ENCODE assay signal across 23 mouse cellular contexts in the genomic region with DNA sequence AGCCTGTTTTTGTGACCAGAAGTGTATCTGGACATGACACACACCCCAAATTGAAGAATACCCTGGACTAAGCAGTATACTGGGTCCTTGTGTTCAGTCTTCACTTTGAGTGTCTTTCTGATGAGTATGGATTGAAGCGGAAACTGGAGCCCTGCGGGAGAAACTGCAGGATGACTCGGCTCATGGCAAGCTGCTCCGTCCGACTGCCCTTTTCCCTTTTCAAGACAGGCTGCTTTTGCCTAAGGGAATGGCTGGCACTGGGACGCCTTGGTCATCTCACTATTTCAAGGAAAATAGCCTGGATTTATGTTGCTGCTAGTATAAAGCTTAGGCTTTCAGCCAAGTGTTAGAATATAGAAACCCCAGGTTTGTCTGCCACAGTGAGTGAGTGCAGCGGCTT. TPM values are rescaled to one million over a fixed set of nuclear protein-coding genes. Genes with fewer than 3 reads are reported as not detected.
"Had no signal": no experiment of that assay in that cellular context is flagged by ENCODE, and none has a peak within 500 bp of the region (broad histone marks: within the 10 kb centered on the region; RNA-seq: fewer than 3 reads in every experiment).

No protein-coding gene starts in this region.

- H3K4me1 ChIP-seq: midbrain, embryonic 12.5 days; midbrain, embryonic 15.5 days; neural tube, embryonic 12.5 days had no signal

- H3K9me3 ChIP-seq: liver, embryonic 12.5 days; liver, embryonic 15.5 days; lung, embryonic 15.5 days; midbrain, embryonic 12.5 days; midbrain, embryonic 15.5 days; neural tube, embryonic 12.5 days; stomach, embryonic 15.5 days had no signal

- ATAC-seq: liver, embryonic 12.5 days; midbrain, embryonic 15.5 days had no signal

- DNase-seq: layer of hippocampus, adult 9-11 months; lung, adult 18-20 months; lung, postnatal 10 days; lung, postnatal 36 days; right cerebral cortex, postnatal 25 days; spleen, adult 18-20 months; thymus, postnatal 25 days had no signal

- H3K27me3 ChIP-seq: liver, embryonic 12.5 days; liver, embryonic 15.5 days; lung, embryonic 15.5 days; midbrain, embryonic 12.5 days; midbrain, embryonic 15.5 days; neural tube, embryonic 12.5 days; stomach, embryonic 15.5 days had no signal

- H3K4me3 ChIP-seq: layer of hippocampus, adult 2 months; liver, embryonic 12.5 days; liver, embryonic 15.5 days; lung, embryonic 15.5 days; midbrain, embryonic 12.5 days; midbrain, embryonic 15.5 days; neural tube, embryonic 12.5 days; stomach, embryonic 15.5 days had no signal

RNA-seq across cellular contexts. Expression of a gene that starts 22.5 kb away (rescaled TPM):
- total RNA-seq: layer of hippocampus, adult 2 months; layer of hippocampus, postnatal 25 days; left cerebral cortex, adult 18-20 months; left cerebral cortex, postnatal 36 days had no signal
- polyA plus RNA-seq: kidney, adult 2 months; kidney, embryonic 14.5 days; large intestine, adult 2 months; limb, embryonic 11.5 days; limb, embryonic 14.5 days; liver, embryonic 12.5 days; liver, embryonic 15.5 days; lung, embryonic 15.5 days; midbrain, embryonic 12.5 days; midbrain, embryonic 15.5 days; neural tube, embryonic 12.5 days; stomach, embryonic 15.5 days had no signal
